10 mouse cellular contexts compared by ENCODE assay signal in genomic region chr5:141344376-141344775, GRCm38 (mm10).
DNase-seq lines count a peak whose midpoint lies in the region; ATAC-seq and TF ChIP-seq lines count a peak whose summit lies in the region.
"Had no signal": no experiment of that assay in that cellular context is flagged by ENCODE, and none has a peak within 500 bp of the region (broad histone marks: within the 10 kb centered on the region; RNA-seq: fewer than 3 reads in every experiment).

No protein-coding gene starts in this region.

- TF ChIP-seq CTCF in brain, embryonic 14.5 days (IDR thresholded peaks at IDR 0.05; ENCODE audit: borderline replicate concordance, extremely low read depth, insufficient read depth, insufficient read length), result no peak

- H3K9ac ChIP-seq in heart, embryonic 14.5 days (ENCODE audit: low read length), result 0 out of 2 replicates have a peak overlapping the region, but pooled peaks have one; percentile 5
- H3K9ac ChIP-seq: embryonic facial prominence, embryonic 12.5 days; limb, embryonic 13.5 days had no signal

- no peak for TF ChIP-seq POLR2A in brain, embryonic 14.5 days (IDR thresholded peaks at IDR 0.05; ENCODE audit: borderline replicate concordance, extremely low read depth, insufficient read depth, insufficient read length, poor library complexity, severe bottlenecking)

- H3K4me1 ChIP-seq in heart, embryonic 14.5 days (ENCODE audit: control insufficient read depth in 2 of 2, insufficient read depth in 2 of 2, low read length in 2 of 2), result peaks cover 12 to 17% of the 10 kb centered on the region in 2 experiments
- H3K4me1 ChIP-seq: embryonic facial prominence, embryonic 12.5 days had no signal

- H3K9me3 ChIP-seq in heart, embryonic 14.5 days (ENCODE audit: control insufficient read depth, low read length), result peaks cover 5% of the 10 kb centered on the region; the same call in 1 of the 2 replicates
- H3K9me3 ChIP-seq: limb, embryonic 13.5 days had no signal

- H3K4me2 ChIP-seq in heart, embryonic 14.5 days (ENCODE audit: low read length), result no peak overlapping the region
- H3K4me2 ChIP-seq: embryonic facial prominence, embryonic 12.5 days; limb, embryonic 13.5 days had no signal

- H3K4me3 ChIP-seq in heart, embryonic 14.5 days (ENCODE audit: control insufficient read depth in 1 of 2, insufficient read depth in 1 of 2, low read depth in 1 of 2, low read length in 2 of 2), result no peak overlapping the region
- H3K4me3 ChIP-seq: embryonic facial prominence, embryonic 12.5 days; limb, embryonic 13.5 days had no signal

- no peaks in the 10 kb centered on the region for H3K36me3 ChIP-seq in heart, embryonic 14.5 days (ENCODE audit: control insufficient read depth, insufficient read depth, low read length)
- H3K36me3 ChIP-seq: embryonic facial prominence, embryonic 12.5 days; limb, embryonic 13.5 days had no signal

- no peak for DNase-seq in heart, postnatal 25 days (ENCODE audit: low spot score)
- DNase-seq in left cerebral cortex, postnatal 4 days, result peak; percentile 77
- DNase-seq in left cerebral cortex, postnatal 14 days (ENCODE audit: low spot score in 2 of 2), result no peak
- peak; percentile 10 for DNase-seq in adrenal gland, adult 8-10 months
- DNase-seq in brain, embryonic 14.5 days (ENCODE audit: low read depth), result peak; percentile 59
- DNase-seq in thymus, postnatal 4 days, result no peak
- no peak for DNase-seq in thymus, postnatal 0 days (ENCODE audit: low spot score)

- H3K27ac ChIP-seq in heart, embryonic 14.5 days (replicated peaks in 1 of 2; ENCODE audit: control insufficient read depth in 1 of 2, insufficient read depth in 1 of 2, low read depth in 2 of 2, low read length in 2 of 2), result no peak overlapping the region
- H3K27ac ChIP-seq: embryonic facial prominence, embryonic 12.5 days; limb, embryonic 13.5 days had no signal

- intact Hi-C loops in heart, postnatal 25 days (cut with DNase I), result no loop called here
- intact Hi-C loops in left cerebral cortex, postnatal 4 days (cut with DNase I), result no loop called here
- intact Hi-C loops in left cerebral cortex, postnatal 14 days (cut with DNase I), result no loop called here

- 49% methylated on average over 4 of the region's 4 CpGs for WGBS in heart, embryonic 14.5 days

- ATAC-seq in heart, embryonic 14.5 days (ENCODE audit: insufficient number of reproducible peaks, insufficient read depth, low FRiP score, low read depth), result no peak

- H3K27me3 ChIP-seq in heart, embryonic 14.5 days (ENCODE audit: control insufficient read depth, insufficient read depth, low read length), result no peaks in the 10 kb centered on the region
- H3K27me3 ChIP-seq: embryonic facial prominence, embryonic 12.5 days; limb, embryonic 13.5 days had no signal

Comparison
In these comparisons a context has a peak if more than half of its experiments do, and no peak if none do; other contexts are left out.
1. DNase-seq: peak in left cerebral cortex, postnatal 4 days (single experiment), adrenal gland, adult 8-10 months (single experiment) and brain, embryonic 14.5 days (single experiment); none in heart, postnatal 25 days (single experiment), left cerebral cortex, postnatal 14 days (0 of 2), thymus, postnatal 4 days (single experiment) and thymus, postnatal 0 days (single experiment).